ENCODE assay signal across 11 mouse cellular contexts in the genomic region with DNA sequence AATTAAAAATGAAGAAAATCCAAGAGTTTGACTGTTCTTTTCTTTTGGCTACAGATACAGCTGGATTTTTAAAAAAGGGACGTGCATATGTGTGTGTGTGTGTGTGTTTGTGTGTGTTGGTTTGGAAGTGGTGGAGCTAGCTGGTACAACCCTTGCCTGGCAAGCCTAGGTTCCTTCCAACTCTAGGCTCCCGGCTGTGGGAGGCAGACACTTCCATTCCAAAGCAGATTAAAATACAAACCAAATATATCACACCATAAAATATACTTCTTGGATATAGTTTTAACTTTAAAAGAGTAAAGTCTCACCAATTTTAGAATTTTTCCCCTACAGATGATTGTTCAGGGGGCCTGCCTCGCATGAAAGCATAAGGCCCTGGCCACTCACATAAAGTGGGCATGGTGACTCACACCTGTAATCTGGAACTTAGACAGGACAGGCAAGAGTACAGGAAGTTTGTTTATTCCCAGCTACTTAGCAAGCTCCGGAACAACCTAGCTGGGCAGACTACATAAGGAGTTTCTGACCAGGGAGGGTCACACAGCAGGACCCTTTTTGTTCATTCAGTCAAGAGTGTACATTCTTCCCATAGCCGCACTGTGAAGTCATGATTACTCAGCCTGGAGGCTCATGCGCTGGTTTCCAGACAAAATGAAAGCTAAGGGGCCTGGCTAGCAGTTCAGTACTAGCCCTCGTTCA. TPM values are rescaled to one million over a fixed set of nuclear protein-coding genes. Genes with fewer than 3 reads are reported as not detected.
DNase-seq lines count a peak whose midpoint lies in the region; ATAC-seq and TF ChIP-seq lines count a peak whose summit lies in the region.
"Had no signal": no experiment of that assay in that cellular context is flagged by ENCODE, and none has a peak within 500 bp of the region (broad histone marks: within the 10 kb centered on the region; RNA-seq: fewer than 3 reads in every experiment).

No protein-coding gene starts in this region.

- TF ChIP-seq CTCF in cerebellum, adult 2 months (IDR thresholded peaks at IDR 0.05; ENCODE audit: borderline replicate concordance, insufficient read depth, low read depth, low read length), result no peak

- peak overlapping the region; percentile 6; the same call in 1 of the 2 replicates for H3K27ac ChIP-seq in kidney, embryonic 15.5 days
- no peak overlapping the region for H3K27ac ChIP-seq in cerebellum, adult 2 months (ENCODE audit: insufficient read depth, low read length)
- H3K27ac ChIP-seq: macrophage had no signal

- TF ChIP-seq POLR2A in cerebellum, adult 2 months (IDR thresholded peaks at IDR 0.05; ENCODE audit: borderline replicate concordance, insufficient read depth, low read length), result no peak

- no peak overlapping the region for H3K4me3 ChIP-seq in kidney, embryonic 15.5 days (replicated peaks)
- no peak overlapping the region for H3K4me3 ChIP-seq in cerebellum, adult 2 months (replicated peaks; ENCODE audit: insufficient read depth, low read depth, low read length)
- H3K4me3 ChIP-seq: erythroblast, embryonic 14.5 days had no signal

- H3K4me1 ChIP-seq in kidney, embryonic 15.5 days, result no peaks in the 10 kb centered on the region
- H3K4me1 ChIP-seq in cerebellum, adult 2 months (ENCODE audit: control insufficient read depth, insufficient read depth, low read length), result no peaks in the 10 kb centered on the region

- 71% methylated on average over 7 of the region's 7 CpGs for WGBS in kidney, embryonic 15.5 days
- 51% methylated on average over 7 of the region's 7 CpGs for WGBS in cerebellum, adult 2 months

- H3K9me3 ChIP-seq in kidney, embryonic 15.5 days (replicated peaks), result no peaks in the 10 kb centered on the region

- H3K36me3 ChIP-seq in kidney, embryonic 15.5 days, result peaks cover 15% of the 10 kb centered on the region

- DNase-seq in kidney, postnatal 10 days, result no peak
- peak; percentile 74 for DNase-seq in NIH3T3 (ENCODE audit: low read depth)
- peak; percentile 83 for DNase-seq in fibroblast of lung, adult 2 months (ENCODE audit: low read depth)
- DNase-seq in lung, postnatal 36 days, result peak; percentile 83
- no peak for DNase-seq in cerebellum, adult 2 months
- DNase-seq in adrenal gland, postnatal 10 days, result no peak
- DNase-seq in kidney, postnatal 14 days, result no peak

- H3K4me2 ChIP-seq in kidney, embryonic 15.5 days, result no peak overlapping the region

- no peak for ATAC-seq in kidney, embryonic 15.5 days (replicated peaks; ENCODE audit: low FRiP score)
- ATAC-seq: intestine, postnatal 0 days had no signal

- no peaks in the 10 kb centered on the region for H3K27me3 ChIP-seq in kidney, embryonic 15.5 days
- H3K27me3 ChIP-seq in cerebellum, adult 2 months (ENCODE audit: control insufficient read depth, insufficient read depth, low read length), result no peaks in the 10 kb centered on the region

- H3K9ac ChIP-seq in kidney, embryonic 15.5 days, result no peak overlapping the region

RNA-seq across cellular contexts. Expression of gene Vmp1, which starts 37.4 kb away (rescaled TPM):
- polyA plus RNA-seq in kidney, embryonic 15.5 days (2015; fragmentation: Nextera tagmentation; extraction: Ambion mirVana), result 139 and 144 TPM in 2 replicates
- 113 and 132 TPM in 2 replicates for polyA plus RNA-seq in cerebellum, adult 2 months (2012; rRNA removed)
- total RNA-seq in adrenal gland, postnatal 10 days (2021), result 100 to 1,000 TPM in 1 of 2 experiments, 10 to 100 TPM in 1; 95.7 to 104 TPM

RNA-seq across cellular contexts. Expression of gene Ptrh2, which starts 37.5 kb away (rescaled TPM):
- polyA plus RNA-seq in kidney, embryonic 15.5 days (2015; fragmentation: Nextera tagmentation; extraction: Ambion mirVana), result 35.8 and 38.2 TPM in 2 replicates
- polyA plus RNA-seq in cerebellum, adult 2 months (2012; rRNA removed), result 9.7 and 10.5 TPM in 2 replicates
- total RNA-seq in adrenal gland, postnatal 10 days (2021), result 10 to 100 TPM; 17.7 to 19.0 TPM

Comparison
In these comparisons a context has a peak if more than half of its experiments do, and no peak if none do; other contexts are left out.
1. DNase-seq: peak in NIH3T3 (single experiment), fibroblast of lung, adult 2 months (single experiment) and lung, postnatal 36 days (single experiment); none in kidney, postnatal 10 days (single experiment), cerebellum, adult 2 months (0 of 2), adrenal gland, postnatal 10 days (single experiment) and kidney, postnatal 14 days (single experiment).